Comparison of ENCODE assay signal across 10 mouse cellular contexts in the genomic region with DNA sequence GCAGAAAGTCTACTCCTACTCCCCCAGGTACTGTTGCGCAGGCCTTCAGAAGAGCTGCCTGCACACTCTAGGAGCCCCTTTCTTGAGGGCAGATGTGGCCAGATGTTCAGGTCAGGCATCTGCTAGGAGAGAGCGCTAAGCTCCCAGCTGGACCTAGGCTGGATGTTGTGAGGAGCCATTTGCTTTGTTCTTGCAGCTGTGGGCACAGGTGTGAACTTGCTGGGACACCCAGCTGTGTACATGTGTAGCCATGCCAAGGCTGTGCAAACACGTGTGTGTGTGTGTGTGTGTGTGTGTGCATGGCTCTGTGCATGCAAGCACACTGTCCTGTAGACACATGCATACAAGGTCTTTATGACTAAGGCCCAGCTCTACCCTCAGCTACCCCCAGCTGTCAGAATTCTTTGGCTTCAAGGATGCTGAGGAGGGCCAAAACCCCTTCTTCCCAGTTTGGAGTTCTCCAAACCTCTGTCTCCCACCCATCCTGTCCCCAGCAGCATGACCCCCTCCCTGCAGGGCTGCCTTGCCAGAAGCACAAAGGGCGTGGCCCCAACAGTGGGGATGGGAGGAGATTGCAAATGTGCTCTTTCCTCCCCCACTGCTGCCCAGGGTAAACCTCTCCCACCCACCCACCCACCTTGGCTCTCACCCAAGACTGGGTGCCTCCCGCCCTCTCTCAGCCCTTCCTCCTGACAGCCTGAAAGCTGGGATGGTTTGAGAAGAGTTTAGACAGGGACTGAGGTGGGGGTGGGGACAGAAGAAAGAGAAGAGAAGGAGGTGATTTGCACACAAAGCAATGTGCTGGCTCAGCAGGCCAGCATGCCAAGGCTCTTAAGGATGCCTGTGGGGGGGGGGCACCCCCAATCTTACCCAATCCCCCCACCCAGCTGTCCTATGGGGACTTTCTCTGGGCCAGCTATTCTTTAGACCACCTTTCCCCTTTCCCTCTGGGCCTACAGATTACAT. TPM values are rescaled to one million over a fixed set of nuclear protein-coding genes. Genes with fewer than 3 reads are reported as not detected.
A peak's percentile ranks its signal among the peaks of the same experiment; 100 is the strongest.
DNase-seq lines count a peak whose midpoint lies in the region; ATAC-seq and TF ChIP-seq lines count a peak whose summit lies in the region.
"Had no signal": no experiment of that assay in that cellular context is flagged by ENCODE, and none has a peak within 500 bp of the region (broad histone marks: within the 10 kb centered on the region; RNA-seq: fewer than 3 reads in every experiment).

No protein-coding gene starts in this region.

- no peaks in the 10 kb centered on the region for H3K9me3 ChIP-seq in hindbrain, embryonic 13.5 days
- no peaks in the 10 kb centered on the region for H3K9me3 ChIP-seq in hindbrain, embryonic 11.5 days (ENCODE audit: control insufficient read depth, low read length)
- no peaks in the 10 kb centered on the region for H3K9me3 ChIP-seq in ES-E14 (ENCODE audit: control insufficient read depth, insufficient read depth, low read depth, low read length)
- no peaks in the 10 kb centered on the region for H3K9me3 ChIP-seq in limb, embryonic 14.5 days (ENCODE audit: control insufficient read depth, low read length)
- no peaks in the 10 kb centered on the region for H3K9me3 ChIP-seq in midbrain, embryonic 13.5 days

- TF ChIP-seq POLR2A in limb, embryonic 14.5 days (IDR thresholded peaks at IDR 0.05; ENCODE audit: borderline replicate concordance, extremely low read depth, insufficient read depth, insufficient read length) = no peak

- peaks cover 27% of the 10 kb centered on the region for H3K4me1 ChIP-seq in hindbrain, embryonic 13.5 days (replicated peaks)
- H3K4me1 ChIP-seq in hindbrain, embryonic 11.5 days (replicated peaks; ENCODE audit: control insufficient read depth, insufficient read depth, low read length) = peaks cover 7% of the 10 kb centered on the region
- H3K4me1 ChIP-seq in ES-E14 (ENCODE audit: control insufficient read depth in 2 of 2, insufficient read depth in 2 of 2, low read length in 2 of 2, poor library complexity in 1 of 2) = peaks cover 15 to 49% of the 10 kb centered on the region in 2 experiments
- H3K4me1 ChIP-seq in limb, embryonic 14.5 days (ENCODE audit: control insufficient read depth, insufficient read depth, low read length) = peaks cover 37% of the 10 kb centered on the region
- H3K4me1 ChIP-seq in midbrain, embryonic 13.5 days (replicated peaks) = peaks cover 28% of the 10 kb centered on the region

- H3K36me3 ChIP-seq in hindbrain, embryonic 13.5 days = no peaks in the 10 kb centered on the region
- H3K36me3 ChIP-seq in hindbrain, embryonic 11.5 days (ENCODE audit: control insufficient read depth, insufficient read depth, low read length) = no peaks in the 10 kb centered on the region
- no peaks in the 10 kb centered on the region for H3K36me3 ChIP-seq in ES-E14 (ENCODE audit: control insufficient read depth, insufficient read depth, low read length, poor library complexity, severe bottlenecking)
- H3K36me3 ChIP-seq in limb, embryonic 14.5 days (ENCODE audit: control insufficient read depth, insufficient read depth, low read length) = no peaks in the 10 kb centered on the region
- no peaks in the 10 kb centered on the region for H3K36me3 ChIP-seq in midbrain, embryonic 13.5 days

- 43% methylated on average over 5 of the region's 5 CpGs for WGBS in hindbrain, embryonic 13.5 days
- WGBS in hindbrain, embryonic 11.5 days = 36% methylated on average over 5 of the region's 5 CpGs
- 31% methylated on average over 5 of the region's 5 CpGs for WGBS in limb, embryonic 14.5 days
- WGBS in midbrain, embryonic 13.5 days = 41% methylated on average over 5 of the region's 5 CpGs

- H3K4me3 ChIP-seq in hindbrain, embryonic 13.5 days = no peak overlapping the region
- no peak overlapping the region for H3K4me3 ChIP-seq in hindbrain, embryonic 11.5 days (ENCODE audit: low read depth, low read length)
- no peak overlapping the region for H3K4me3 ChIP-seq in ES-E14 (ENCODE audit: insufficient read depth in 1 of 2, low read depth in 1 of 2, low read length in 2 of 2, poor library complexity in 1 of 2, severe bottlenecking in 1 of 2)
- H3K4me3 ChIP-seq in limb, embryonic 14.5 days (replicated peaks; ENCODE audit: low read length) = no peak overlapping the region
- H3K4me3 ChIP-seq in midbrain, embryonic 13.5 days (replicated peaks) = no peak overlapping the region

- in situ Hi-C loops in ES-E14 (cut with MboI; ENCODE audit: low sequenced_read_pairs in 2 of 2, unreplicated experiment in 2 of 2) = no loop called here

- no peak for ATAC-seq in hindbrain, embryonic 13.5 days (ENCODE audit: low FRiP score)
- ATAC-seq in hindbrain, embryonic 11.5 days (ENCODE audit: low FRiP score) = no peak
- ATAC-seq in limb, embryonic 14.5 days (ENCODE audit: low FRiP score, low read depth) = peak; percentile 29
- no peak for ATAC-seq in activated CD4-positive, CD25-positive, alpha-beta regulatory T cell, adult 4 months
- no peak for ATAC-seq in midbrain, embryonic 13.5 days

- no peak overlapping the region for H3K4me2 ChIP-seq in hindbrain, embryonic 13.5 days
- H3K4me2 ChIP-seq in hindbrain, embryonic 11.5 days (replicated peaks; ENCODE audit: low read depth, low read length) = no peak overlapping the region
- no peak overlapping the region for H3K4me2 ChIP-seq in limb, embryonic 14.5 days (replicated peaks; ENCODE audit: low read depth, low read length, severe bottlenecking)
- H3K4me2 ChIP-seq in midbrain, embryonic 13.5 days (replicated peaks) = no peak overlapping the region

- DNase-seq in hindbrain, embryonic 11.5 days (ENCODE audit: low spot score) = no peak
- DNase-seq in ES-E14 (ENCODE audit: low read depth, low spot score) (no peak), adipocyte (ENCODE audit: low spot score) (no peak)
- DNase-seq in forelimb bud, embryonic 11.5 days (ENCODE audit: low read depth, low spot score) = peak; percentile 62
- DNase-seq in limb, embryonic 14.5 days (ENCODE audit: low spot score) = no peak
- DNase-seq: cerebellum, postnatal 14 days; thymus, postnatal 25 days had no signal

- peak overlapping the region; percentile 20; the same call in 1 of the 2 replicates for H3K9ac ChIP-seq in hindbrain, embryonic 13.5 days
- H3K9ac ChIP-seq in hindbrain, embryonic 11.5 days (ENCODE audit: low read depth, low read length) = no peak overlapping the region
- H3K9ac ChIP-seq in ES-E14 (ENCODE audit: insufficient read depth, low read depth, low read length, poor library complexity, severe bottlenecking) = peak overlapping the region; percentile 21; the same call in 1 of the 2 replicates
- no peak overlapping the region for H3K9ac ChIP-seq in limb, embryonic 14.5 days (ENCODE audit: low read depth, low read length, severe bottlenecking)
- H3K9ac ChIP-seq in midbrain, embryonic 13.5 days (replicated peaks) = no peak overlapping the region

- H3K27me3 ChIP-seq in hindbrain, embryonic 13.5 days = peaks cover 16% of the 10 kb centered on the region
- no peaks in the 10 kb centered on the region for H3K27me3 ChIP-seq in hindbrain, embryonic 11.5 days (ENCODE audit: control insufficient read depth, insufficient read depth, low read length)
- H3K27me3 ChIP-seq in limb, embryonic 14.5 days (ENCODE audit: control insufficient read depth, insufficient read depth, low read length) = no peaks in the 10 kb centered on the region
- H3K27me3 ChIP-seq in midbrain, embryonic 13.5 days = peaks cover 14% of the 10 kb centered on the region

- peak overlapping the region; percentile 18; the same call in 1 of the 2 replicates for H3K27ac ChIP-seq in hindbrain, embryonic 13.5 days
- no peak overlapping the region for H3K27ac ChIP-seq in hindbrain, embryonic 11.5 days (ENCODE audit: low read depth, low read length)
- H3K27ac ChIP-seq in ES-E14 (ENCODE audit: insufficient read depth, low read depth, low read length, poor library complexity, severe bottlenecking) = peak overlapping the region; percentile 59; the same call in 1 of the 2 replicates
- H3K27ac ChIP-seq in limb, embryonic 14.5 days (replicated peaks; ENCODE audit: low read depth, low read length) = 0 out of 2 replicates have a peak overlapping the region, but pooled peaks have one; percentile 38
- H3K27ac ChIP-seq in midbrain, embryonic 13.5 days = no peak overlapping the region

RNA-seq across cellular contexts. Expression of a gene that starts 7.2 kb away (rescaled TPM):
- 19.1 and 20.4 TPM in 2 replicates for polyA plus RNA-seq in hindbrain, embryonic 13.5 days (2015; fragmentation: Nextera tagmentation; extraction: Ambion mirVana)
- 26.8 and 27.9 TPM in 2 replicates for polyA plus RNA-seq in hindbrain, embryonic 11.5 days (2014; fragmentation: Nextera tagmentation; extraction: Ambion mirVana)
- 4.5 and 9.0 TPM in 2 replicates for total RNA-seq in ES-E14 (2012; rRNA removed)
- 97.5 and 115 TPM in 2 replicates for polyA plus RNA-seq in limb, embryonic 14.5 days (2012; rRNA removed)
- polyA plus RNA-seq in limb, embryonic 14.5 days (2014; fragmentation: Nextera tagmentation; extraction: Ambion mirVana) = 123 and 127 TPM in 2 replicates
- not detected for polyA plus RNA-seq in activated CD4-positive, CD25-positive, alpha-beta regulatory T cell, adult 4 months (2017; shearing (Covaris generic))
- polyA plus RNA-seq in midbrain, embryonic 13.5 days (2015; fragmentation: Nextera tagmentation; extraction: Ambion mirVana) = 11.0 and 15.2 TPM in 2 replicates

RNA-seq across cellular contexts. Expression of a gene that starts 10.4 kb away (rescaled TPM):
- polyA plus RNA-seq in hindbrain, embryonic 13.5 days (2015; fragmentation: Nextera tagmentation; extraction: Ambion mirVana) = 1.1 and 1.5 TPM in 2 replicates
- polyA plus RNA-seq in hindbrain, embryonic 11.5 days (2014; fragmentation: Nextera tagmentation; extraction: Ambion mirVana) = 0.80 and 1.7 TPM in 2 replicates
- 9.0 and 16.5 TPM in 2 replicates for total RNA-seq in ES-E14 (2012; rRNA removed)
- 4.9 and 6.1 TPM in 2 replicates for polyA plus RNA-seq in limb, embryonic 14.5 days (2012; rRNA removed)
- 2.5 and 2.6 TPM in 2 replicates for polyA plus RNA-seq in limb, embryonic 14.5 days (2014; fragmentation: Nextera tagmentation; extraction: Ambion mirVana)
- polyA plus RNA-seq in activated CD4-positive, CD25-positive, alpha-beta regulatory T cell, adult 4 months (2017; shearing (Covaris generic)) = under 1 TPM in 1 of 2 experiments, not detected in 1; 0.13 TPM
- polyA plus RNA-seq in midbrain, embryonic 13.5 days (2015; fragmentation: Nextera tagmentation; extraction: Ambion mirVana) = 1.3 and 2.1 TPM in 2 replicates

RNA-seq across cellular contexts. Expression of a gene that starts 19.5 kb away (rescaled TPM):
- 46.0 and 48.2 TPM in 2 replicates for polyA plus RNA-seq in hindbrain, embryonic 13.5 days (2015; fragmentation: Nextera tagmentation; extraction: Ambion mirVana)
- 62.0 and 66.1 TPM in 2 replicates for polyA plus RNA-seq in hindbrain, embryonic 11.5 days (2014; fragmentation: Nextera tagmentation; extraction: Ambion mirVana)
- total RNA-seq in ES-E14 (2012; rRNA removed) = 18.6 and 24.1 TPM in 2 replicates
- polyA plus RNA-seq in limb, embryonic 14.5 days (2012; rRNA removed) = 30.2 TPM in 2 replicates
- polyA plus RNA-seq in limb, embryonic 14.5 days (2014; fragmentation: Nextera tagmentation; extraction: Ambion mirVana) = 38.1 and 38.9 TPM in 2 replicates
- polyA plus RNA-seq in activated CD4-positive, CD25-positive, alpha-beta regulatory T cell, adult 4 months (2017; shearing (Covaris generic)) = 100 to 1,000 TPM in 1 of 2 experiments, 10 to 100 TPM in 1; 91.4 to 102 TPM
- 52.6 and 58.9 TPM in 2 replicates for polyA plus RNA-seq in midbrain, embryonic 13.5 days (2015; fragmentation: Nextera tagmentation; extraction: Ambion mirVana)

RNA-seq across cellular contexts. Expression of a gene that starts 22.0 kb away (rescaled TPM):
- polyA plus RNA-seq in hindbrain, embryonic 13.5 days (2015; fragmentation: Nextera tagmentation; extraction: Ambion mirVana) = 3.9 and 5.9 TPM in 2 replicates
- 0.73 and 2.3 TPM in 2 replicates for polyA plus RNA-seq in hindbrain, embryonic 11.5 days (2014; fragmentation: Nextera tagmentation; extraction: Ambion mirVana)
- total RNA-seq in ES-E14 (2012; rRNA removed) = 3.2 and 4.3 TPM in 2 replicates
- 1.3 and 2.5 TPM in 2 replicates for polyA plus RNA-seq in limb, embryonic 14.5 days (2012; rRNA removed)
- polyA plus RNA-seq in limb, embryonic 14.5 days (2014; fragmentation: Nextera tagmentation; extraction: Ambion mirVana) = 0.84 and 1.7 TPM in 2 replicates
- under 1 TPM; 0.40 to 0.68 TPM for polyA plus RNA-seq in activated CD4-positive, CD25-positive, alpha-beta regulatory T cell, adult 4 months (2017; shearing (Covaris generic))
- 3.9 and 4.3 TPM in 2 replicates for polyA plus RNA-seq in midbrain, embryonic 13.5 days (2015; fragmentation: Nextera tagmentation; extraction: Ambion mirVana)

RNA-seq across cellular contexts. Expression of a gene that starts 22.0 kb away (rescaled TPM):
- 61.2 and 66.0 TPM in 2 replicates for polyA plus RNA-seq in hindbrain, embryonic 13.5 days (2015; fragmentation: Nextera tagmentation; extraction: Ambion mirVana)
- polyA plus RNA-seq in hindbrain, embryonic 11.5 days (2014; fragmentation: Nextera tagmentation; extraction: Ambion mirVana) = 35.4 and 45.2 TPM in 2 replicates
- total RNA-seq in ES-E14 (2012; rRNA removed) = 14.1 and 27.2 TPM in 2 replicates
- 31.3 and 46.6 TPM in 2 replicates for polyA plus RNA-seq in limb, embryonic 14.5 days (2012; rRNA removed)
- 43.7 and 45.2 TPM in 2 replicates for polyA plus RNA-seq in limb, embryonic 14.5 days (2014; fragmentation: Nextera tagmentation; extraction: Ambion mirVana)
- polyA plus RNA-seq in activated CD4-positive, CD25-positive, alpha-beta regulatory T cell, adult 4 months (2017; shearing (Covaris generic)) = 10 to 100 TPM; 10.5 to 13.4 TPM
- polyA plus RNA-seq in midbrain, embryonic 13.5 days (2015; fragmentation: Nextera tagmentation; extraction: Ambion mirVana) = 52.9 and 54.3 TPM in 2 replicates

Comparison
In these comparisons a context has a peak if more than half of its experiments do, and no peak if none do; other contexts are left out.
1. H3K27ac ChIP-seq: peak in hindbrain, embryonic 13.5 days (single experiment), ES-E14 (single experiment) and limb, embryonic 14.5 days (single experiment); none in hindbrain, embryonic 11.5 days (single experiment) and midbrain, embryonic 13.5 days (single experiment).
2. H3K9ac ChIP-seq: peak in hindbrain, embryonic 13.5 days (single experiment) and ES-E14 (single experiment); none in hindbrain, embryonic 11.5 days (single experiment), limb, embryonic 14.5 days (single experiment) and midbrain, embryonic 13.5 days (single experiment).
3. RNA of a gene that starts 7.2 kb away (polyA plus RNA-seq): 97.5 to 127 TPM in limb, embryonic 14.5 days, 26.8 to 27.9 TPM in hindbrain, embryonic 11.5 days, 19.1 to 20.4 TPM in hindbrain, embryonic 13.5 days and 11.0 to 15.2 TPM in midbrain, embryonic 13.5 days; not detected in activated CD4-positive, CD25-positive, alpha-beta regulatory T cell, adult 4 months; every median in the first group is over 10 times any median in the second.